Mouse (Mus musculus) layer of hippocampus, postnatal 10 days (tissue): ENCODE data around the gene Nr6a1. TPM values are rescaled to one million over a fixed set of nuclear protein-coding genes. Genes with fewer than 3 reads are reported as not detected.

Experiments used
- DNase-seq, 2 experiments: peaks; one replicate each; pipeline ENCODE4 v3.0.0; 2021; ENCODE audit warnings: low spot score in 2 of 2
- total RNA-seq, 2 experiments: library from RNA; stranded (reverse); gene quantifications; 2 replicates each; pipeline ENCODE4 v1.2.3; 2021

Nr6a1 gene
- total RNA-seq, 2 experiments from 2014 or later, result 3.8 to 4.2 TPM

DNA sequence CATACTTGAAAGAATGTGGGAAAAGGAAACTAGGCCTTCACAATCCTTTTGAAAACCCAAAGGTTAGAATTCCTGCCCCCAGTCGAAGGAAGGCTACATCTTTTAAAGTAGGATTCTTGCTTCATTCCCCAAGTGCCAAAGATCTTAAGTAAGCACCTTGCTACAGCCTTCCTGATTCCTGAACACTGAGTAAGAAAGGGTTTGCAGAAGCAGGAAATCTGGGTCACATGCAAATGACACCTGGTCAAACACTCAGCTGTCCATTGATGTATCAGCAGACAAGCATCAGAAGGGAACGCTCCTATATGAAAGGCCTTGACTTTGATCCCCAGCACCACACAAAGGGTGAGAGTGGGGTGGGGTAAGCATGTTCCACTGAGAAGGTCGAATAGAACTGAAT is 142.4 kb downstream of the Nr6a1 start:
- DNase-seq, result no peak

DNA sequence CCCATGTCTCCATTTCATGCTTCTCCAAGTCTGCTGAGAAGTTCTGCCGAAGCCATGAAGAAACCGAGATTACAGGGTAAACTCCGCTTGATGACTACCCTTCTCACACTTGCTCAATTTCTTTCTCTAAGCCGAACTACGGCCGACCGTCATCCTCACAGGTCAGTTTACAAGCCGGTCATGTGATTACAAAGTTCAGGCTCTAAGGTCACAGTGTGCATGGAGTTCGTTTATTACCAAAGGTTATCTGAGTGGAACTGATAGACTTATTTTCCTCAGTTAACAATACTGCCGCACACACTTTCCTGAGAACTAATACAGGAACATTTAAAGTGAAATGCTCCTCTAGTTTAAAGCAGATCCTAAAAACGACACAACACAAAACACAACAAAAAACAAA is 143.1 kb downstream of the Nr6a1 start:
- no peak for DNase-seq

DNA sequence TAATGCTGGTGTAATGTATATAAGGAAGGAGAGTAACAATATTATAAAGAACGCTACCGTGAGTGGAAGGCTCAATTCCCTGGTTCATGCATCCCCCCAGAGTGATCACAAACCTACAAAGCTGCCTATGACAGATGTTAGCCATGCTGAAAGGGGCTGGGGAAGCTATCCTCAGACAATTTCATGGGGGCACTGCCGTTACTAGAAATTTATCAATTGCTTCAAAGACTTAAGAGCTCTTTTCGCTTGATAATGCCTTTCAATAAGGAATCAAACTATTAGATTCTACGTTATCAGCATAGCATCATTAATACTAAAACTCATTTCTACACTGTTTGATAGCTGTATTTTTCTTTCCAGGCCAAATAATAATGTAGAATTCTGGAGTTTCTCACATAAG is 144.1 kb downstream of the Nr6a1 start:
- DNase-seq, result no peak

DNA sequence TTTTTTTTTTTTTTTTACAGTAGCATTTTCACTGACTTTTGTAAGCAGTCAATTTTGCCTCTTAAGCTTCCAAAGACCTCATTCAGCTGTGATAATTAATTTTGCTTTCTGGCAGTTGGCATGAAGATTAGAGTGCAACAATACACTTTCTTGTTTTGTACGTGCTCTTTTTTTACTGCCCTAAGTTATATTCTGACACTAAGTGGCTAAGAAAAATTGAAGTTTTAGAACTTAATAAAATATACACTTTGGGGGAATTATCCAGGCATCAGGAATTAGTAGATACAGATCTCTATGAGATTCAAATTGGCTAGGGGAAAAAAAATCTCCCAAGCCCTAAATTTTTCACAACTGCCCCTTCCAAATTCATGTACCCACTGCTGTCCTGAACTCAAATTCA is 144.8 kb downstream of the Nr6a1 start:
- DNase-seq, result no peak

DNA sequence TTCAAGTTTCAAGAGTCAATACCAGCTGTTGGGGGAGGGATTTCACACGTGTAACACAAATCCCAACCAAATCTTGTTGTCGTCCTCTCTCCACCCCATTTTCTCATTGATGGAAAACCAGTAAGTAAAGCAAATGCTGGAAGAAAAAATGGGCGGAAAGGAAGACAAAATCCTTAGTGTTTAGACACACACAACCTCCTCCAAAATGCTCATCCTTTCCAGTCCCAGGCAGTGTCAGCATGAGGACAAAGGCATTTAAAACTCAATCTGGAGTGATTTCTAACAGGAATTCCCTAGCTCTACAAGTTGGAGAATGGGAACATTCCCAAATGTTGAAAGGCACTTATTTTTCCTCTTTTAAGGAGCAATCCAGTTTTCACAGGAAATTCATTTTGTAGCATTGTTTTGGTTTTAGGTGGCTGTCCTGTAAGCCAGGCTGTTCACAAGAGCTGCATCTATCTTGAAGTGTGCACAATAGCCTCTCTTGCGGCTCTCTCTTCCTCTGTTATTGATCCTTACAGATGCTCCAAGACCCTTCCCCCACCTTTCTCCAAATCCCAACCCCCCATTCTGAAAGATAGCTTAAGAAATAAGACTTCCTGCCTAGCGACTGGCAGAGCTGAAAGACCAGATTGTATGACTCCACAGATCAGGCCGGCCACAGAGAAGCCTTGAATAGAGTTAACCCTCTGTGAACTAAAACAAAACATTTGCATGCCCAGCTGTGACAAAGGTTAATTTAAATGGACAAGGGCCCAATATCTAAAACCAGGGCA is 145.4 kb downstream of the Nr6a1 start:
- no peak for DNase-seq

DNA sequence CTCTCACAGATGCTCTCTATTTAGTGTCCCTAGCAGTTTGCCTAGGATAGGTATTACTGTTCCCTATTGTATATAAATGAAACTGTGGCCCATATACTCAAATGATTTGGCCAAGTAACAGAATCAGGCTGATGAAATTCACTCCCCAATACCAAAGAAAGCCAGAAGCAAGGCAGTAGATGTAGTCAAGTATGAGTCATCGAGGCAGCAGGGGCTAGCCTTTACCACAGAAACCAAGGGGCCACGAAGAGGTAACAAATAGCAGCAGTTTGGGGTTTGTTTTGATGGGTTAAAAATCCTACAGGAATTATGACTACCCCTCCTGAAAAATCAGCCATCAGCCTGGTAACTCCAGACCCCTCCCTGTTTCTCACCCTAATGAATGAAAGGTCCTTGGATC is 147.5 kb downstream of the Nr6a1 start:
- DNase-seq, result no peak

DNA sequence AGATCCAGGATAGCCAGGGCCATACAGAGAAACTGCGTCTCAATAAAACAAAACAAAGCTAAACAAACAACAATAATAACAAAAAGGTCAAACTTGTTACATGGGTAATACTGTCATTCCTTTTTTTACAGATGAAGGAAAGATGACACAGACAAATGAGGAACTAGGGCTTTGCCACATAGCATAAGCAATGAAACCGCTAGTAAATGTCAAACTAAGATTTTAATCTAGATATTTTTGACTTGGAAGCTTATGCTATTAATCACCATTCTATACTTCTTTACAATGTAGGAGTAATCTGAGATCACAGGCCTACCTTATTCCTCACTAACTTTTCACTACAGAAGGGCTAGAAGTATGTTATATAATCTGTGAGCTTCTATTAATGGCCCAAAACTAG is 150.2 kb downstream of the Nr6a1 start:
- DNase-seq, result no peak

DNA sequence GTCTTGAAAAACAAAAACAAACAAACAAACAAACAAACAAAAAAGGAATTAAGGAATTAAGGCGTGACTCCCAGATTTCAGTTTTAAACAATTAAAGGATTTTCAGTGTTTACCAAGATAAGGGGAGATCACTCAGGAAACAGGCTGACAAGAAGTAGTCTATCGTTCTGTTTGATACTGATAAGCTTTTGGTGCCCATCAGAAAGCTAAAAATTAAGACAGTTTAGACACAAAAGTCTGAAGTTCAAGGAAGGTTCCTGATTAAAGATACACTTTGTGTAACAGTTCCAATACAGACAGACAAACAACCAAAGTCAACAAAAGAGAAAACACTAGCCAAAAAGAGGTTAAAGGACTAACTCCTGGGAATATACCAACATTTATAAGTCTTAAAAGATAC is 152.6 kb downstream of the Nr6a1 start:
- DNase-seq, result no peak

DNA sequence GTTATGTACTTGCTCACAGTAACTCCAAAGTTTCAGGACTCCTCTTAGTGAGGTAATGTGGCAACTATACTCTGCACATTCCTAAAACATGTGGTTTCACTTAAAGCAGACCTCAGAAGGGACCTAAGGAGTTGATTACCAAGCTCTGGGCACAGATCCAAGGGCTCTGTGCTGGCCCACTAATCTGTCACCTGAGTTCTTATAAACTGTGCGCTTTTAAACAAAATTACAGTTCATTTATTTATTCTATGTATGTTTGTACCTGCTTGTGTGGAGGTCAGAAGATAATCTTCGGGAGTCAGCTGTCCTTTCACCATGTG is 156.1 kb downstream of the Nr6a1 start:
- DNase-seq, result no peak

DNA sequence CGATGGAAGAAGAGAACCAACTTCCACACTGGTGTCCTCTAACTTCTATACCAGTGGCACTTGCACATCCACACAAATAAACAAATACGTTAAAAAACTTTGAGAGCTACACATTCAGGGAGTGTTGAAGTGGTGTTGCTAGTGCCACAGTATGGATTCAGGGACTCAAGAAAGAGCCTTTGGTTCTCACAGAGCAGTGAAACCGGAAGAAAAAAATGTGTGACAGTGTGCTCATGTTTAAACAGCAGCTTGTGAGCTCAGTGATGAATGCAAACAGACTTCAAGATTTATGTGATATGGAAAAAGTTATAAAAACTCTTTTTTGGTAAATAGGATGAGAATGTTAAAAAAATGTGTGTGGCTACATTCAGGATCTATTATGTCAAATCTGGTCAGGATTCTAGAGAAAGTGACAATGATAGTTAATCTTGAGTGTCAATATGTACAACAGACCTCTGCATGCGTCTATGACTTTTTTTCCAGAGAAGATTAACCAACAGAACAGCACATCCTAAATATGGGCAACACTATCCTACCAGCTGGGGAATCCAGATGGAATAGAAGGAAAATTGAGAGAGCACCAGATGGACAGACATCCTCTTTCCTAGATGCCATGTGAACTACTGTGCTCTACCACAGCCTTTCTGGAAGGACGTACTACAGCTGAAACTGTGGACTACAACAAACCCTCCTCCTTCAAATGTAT is 156.6 kb downstream of the Nr6a1 start:
- DNase-seq, result peak in 1 of 2 experiments; percentile 13

DNA sequence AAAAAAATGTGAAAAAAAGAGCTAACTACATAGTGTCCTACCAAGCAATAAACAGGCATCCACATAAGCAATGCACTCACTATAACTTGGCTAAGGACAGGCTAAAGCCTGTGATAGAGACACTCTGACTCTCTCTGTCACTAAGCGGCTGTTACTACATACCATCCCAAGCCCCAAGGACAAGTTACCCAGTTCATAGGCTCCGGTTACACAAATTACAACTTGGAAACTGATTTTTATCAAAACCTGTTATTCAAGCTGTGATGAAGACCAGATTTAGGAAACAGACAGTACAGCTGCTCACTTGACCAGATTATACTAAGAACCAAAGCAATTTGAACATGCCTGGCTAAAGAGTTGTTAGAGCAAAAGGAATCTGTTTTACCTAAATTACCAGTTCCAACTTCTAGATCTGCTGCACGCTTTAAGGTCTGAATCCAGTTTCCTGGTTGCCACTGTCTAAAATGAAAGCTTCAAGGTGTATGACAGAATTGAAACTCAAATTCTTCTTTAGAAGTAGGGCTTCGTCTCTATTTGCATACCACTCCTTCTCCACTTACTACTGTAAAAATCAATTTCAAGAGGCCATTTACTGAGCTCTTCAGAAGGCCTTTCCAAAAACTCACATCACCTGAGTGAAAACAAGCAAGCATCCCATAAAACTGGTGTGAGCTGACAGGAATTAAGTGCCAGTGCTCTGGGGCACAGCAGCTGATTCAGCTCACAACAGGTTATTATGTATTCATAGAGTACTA is 160.1 kb downstream of the Nr6a1 start:
- DNase-seq, result no peak

DNA sequence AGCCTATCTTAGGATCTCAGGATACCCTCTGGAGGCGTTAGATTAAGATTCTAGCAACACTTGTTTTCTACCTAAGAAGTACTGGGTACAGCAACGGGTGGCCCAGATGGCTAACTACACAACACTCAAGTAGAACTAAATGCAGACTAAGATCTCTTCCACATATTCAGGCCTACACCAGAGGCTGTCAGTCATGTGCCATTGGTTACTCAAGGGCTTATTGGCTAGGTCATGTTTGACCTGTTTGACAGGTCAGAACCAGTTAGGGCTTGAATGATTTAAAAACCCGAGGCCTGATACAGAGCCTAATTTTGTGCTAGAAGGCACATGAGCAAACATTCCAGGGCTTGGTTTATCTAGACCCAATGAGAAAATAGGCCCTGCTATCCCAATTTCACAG is 187.6 kb downstream of the Nr6a1 start:
- DNase-seq, result no peak

DNA sequence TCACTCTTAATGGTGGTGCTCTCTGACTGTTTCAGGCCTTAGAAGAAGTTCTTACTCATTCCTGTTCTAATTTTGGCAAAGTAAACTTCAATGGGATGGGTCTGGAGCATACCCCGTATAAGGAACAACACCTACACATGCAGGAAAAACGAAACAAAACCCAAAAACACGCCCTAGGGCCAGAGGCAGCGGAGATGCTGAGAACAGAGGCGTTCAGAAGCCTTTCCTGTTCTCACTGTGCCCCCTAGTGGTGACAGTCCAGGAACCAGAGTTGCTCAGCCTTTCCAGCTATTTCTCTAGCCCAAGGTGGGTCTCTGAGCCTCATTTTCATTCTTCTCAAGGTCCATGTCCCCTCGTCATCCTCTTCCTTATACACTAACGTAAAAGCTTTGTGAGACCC is 188.1 kb downstream of the Nr6a1 start:
- DNase-seq, result peak; percentile 88

DNA sequence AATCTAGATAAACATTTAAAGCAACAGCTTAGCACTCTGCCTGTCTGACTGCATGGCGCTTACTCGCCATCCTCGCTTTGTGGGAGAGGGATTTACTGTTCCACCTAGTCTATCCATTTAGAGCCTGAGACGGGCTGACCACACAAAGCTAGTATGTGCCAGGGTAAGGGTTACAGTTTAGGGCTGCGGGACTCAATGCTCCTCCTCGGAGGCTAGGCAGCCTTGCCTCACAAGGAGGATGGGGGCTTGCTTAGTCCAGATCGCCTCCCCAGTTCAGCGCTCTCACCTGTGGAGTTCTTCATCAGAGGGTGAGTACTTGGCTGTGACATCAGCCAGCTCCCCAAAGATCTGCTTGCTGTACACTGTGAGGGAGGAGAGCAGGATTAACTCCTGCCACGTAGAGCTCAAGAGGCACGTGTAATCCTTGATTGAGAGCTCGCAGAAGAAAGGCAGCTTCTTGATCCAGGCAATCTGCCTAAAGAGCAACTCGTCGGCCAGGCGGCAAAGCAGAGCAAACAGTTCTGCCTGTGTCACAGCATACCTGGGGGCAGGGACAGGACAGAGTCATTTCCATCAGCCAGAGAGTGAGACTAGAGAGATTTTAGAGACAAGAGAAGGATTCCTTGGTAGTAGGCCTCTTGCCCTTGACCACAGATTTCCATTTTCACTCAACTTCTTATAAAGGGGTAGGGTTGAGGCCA is 188.7 kb downstream of the Nr6a1 start:
- DNase-seq, result no peak

DNA sequence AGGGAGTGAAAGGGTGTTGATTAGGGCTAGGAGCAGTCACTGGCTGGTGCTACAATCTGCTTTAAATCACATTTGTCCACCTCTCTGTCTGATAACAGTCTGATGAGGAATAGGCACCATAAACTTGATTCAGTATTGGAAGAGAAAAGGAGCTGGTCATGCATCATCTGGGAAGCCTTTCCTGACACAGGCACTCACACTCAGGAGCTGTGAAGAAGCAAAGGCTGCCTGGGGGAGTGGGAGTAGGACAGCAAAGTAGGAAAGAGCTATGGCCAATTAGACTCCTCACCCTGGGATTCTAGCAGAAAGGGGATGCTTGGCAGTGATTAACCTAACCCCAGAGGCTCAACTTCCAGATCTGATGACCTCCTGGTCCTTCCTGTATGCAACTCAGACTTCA is 191.7 kb downstream of the Nr6a1 start:
- no peak for DNase-seq

DNA sequence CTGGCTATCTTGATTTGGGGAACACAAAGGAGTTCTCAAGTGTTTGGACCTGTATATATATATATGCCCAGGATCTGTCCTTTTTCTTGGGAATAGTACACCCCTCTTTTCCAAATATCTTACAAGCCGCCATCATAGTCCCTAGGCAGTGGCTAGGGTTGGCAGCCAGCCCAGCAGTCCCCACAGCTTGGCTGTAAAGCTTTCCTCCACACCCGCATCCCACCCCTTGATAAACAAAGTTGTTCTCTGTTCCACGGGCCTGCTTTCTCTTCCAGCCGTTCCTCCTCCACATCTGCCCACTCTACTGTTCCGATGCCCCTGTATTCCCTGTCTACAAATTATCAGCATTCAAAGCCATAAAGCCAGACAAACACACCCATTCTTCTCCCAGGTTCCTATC is 192.8 kb downstream of the Nr6a1 start:
- DNase-seq, result no peak

DNA sequence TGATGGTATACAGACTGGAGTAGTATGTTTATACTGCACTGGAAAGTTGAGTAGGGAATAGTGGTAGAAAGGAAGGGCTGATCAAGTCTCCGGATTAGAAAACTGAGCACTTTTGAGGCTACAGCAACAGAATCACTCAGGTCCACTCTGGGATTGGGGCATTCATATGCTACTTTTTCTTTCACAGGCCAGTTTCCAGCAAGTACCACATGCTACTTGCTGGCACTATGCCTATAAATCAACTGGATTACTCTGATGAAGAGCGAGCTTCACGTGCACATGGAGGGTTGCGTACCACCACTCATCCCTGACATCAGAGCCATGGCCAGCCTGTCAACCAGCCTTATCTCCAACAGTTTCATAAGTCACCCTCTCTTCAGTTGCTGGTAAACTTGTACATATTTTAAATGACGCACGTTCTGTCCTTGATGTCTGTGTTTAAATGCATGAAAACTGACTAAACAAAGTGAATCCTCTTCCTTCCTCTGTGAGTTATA is 197.1 kb downstream of the Nr6a1 start:
- no peak for DNase-seq

DNA sequence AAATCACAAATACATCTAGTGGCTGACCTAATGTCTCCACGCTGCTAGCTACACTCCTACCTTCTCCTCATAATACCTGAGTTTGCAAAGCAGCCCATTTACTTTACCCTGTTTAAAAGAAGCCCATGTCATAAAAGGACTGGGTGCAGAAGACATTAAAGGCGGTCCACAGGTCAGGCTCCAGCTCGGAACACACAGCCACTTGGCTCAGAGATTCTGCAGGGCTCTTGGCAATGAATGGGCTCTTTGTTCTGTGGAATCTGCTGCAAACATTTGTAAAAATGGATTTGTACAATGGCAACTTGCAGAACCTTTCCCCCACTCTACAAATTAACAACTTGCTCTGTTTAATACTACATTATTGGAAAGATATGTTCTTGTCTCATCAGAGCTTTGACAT is 202.1 kb downstream of the Nr6a1 start:
- DNase-seq, result no peak

DNA sequence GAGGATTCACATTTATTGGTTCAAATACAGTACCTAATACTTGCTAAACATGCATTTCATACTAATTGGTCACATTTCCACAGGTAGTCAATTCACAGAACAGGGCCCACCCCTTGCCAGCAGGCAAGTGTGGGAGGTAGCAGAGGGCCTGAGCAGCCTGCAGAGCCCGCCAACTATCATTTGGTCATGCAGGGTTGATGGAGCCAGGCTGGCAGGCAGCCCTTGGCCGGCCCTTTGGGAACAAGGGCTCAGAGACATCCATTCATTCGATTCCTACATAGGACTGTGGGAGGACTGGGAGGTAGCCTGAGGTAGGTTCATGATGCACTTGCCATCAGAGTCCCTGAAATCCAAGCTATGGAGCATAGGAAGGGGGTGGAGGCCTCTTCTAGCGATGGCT is 204.1 kb downstream of the Nr6a1 start:
- DNase-seq, result no peak

DNA sequence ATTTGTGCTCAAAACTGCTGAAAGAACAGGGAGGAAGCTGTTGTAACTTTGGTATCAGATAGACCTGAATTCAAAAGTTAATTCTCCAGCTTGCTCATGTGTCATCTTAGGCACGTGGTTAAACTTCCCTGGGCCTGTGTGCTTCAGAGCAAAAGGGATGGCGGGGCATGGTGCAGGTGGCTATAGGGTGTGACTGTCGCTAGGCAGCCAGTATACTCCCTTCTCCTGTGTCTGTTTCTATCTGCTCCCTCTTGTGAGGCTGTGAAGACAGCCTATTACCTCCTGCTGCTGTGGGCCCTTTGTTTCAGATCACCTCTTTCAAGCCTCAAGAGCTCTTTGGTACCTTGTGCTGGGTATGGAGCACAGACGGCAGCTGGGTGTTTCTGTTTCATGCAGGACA is 205.4 kb downstream of the Nr6a1 start:
- DNase-seq, result no peak

DNA sequence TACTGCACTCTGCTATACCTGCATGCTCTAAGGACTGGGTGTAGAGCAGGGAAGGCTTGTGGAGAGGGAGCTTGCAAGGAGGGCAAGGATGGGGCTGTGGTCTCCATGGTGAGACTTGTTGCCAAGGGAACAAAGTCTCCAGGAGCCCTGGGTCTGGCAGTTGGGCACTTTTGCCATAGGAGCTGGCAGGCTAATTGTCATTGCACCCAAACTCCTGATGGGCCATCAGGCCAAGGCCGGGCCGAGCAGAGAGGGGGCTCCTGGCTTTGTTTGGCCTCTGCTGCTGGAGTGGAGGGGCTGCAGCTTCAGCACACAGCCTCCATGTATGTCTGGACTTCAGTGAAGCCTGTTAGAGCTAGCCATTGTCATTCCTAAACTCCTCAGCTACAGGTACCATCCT is 206.8 kb downstream of the Nr6a1 start:
- no peak for DNase-seq

DNA sequence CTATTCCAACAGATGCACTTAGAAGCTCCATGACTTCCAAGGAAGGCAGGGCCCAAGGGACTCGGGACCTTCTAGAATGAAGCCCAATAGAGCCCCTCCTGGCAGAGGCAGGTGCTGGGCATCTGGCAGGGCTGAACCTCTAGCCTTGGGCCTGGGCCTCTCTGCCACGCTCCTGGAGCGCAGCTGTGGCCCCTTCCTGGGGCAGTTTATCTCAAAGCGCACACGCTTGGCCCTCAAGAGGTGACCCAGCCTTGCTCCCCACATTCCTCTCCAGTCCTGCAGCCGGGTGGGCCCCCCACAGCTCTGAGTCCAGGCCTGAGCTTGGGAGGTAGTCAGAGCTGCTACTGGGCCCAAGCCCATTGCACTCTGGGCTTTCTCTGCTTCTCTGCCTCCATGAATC is 208.1 kb downstream of the Nr6a1 start:
- DNase-seq, result no peak
